Mouse (Mus musculus): ENCODE data around the gene Grid2. TPM values are rescaled to one million over a fixed set of nuclear protein-coding genes. Genes with fewer than 3 reads are reported as not detected.

The Grid2 gene
- polyA plus RNA-seq, 1 experiment from 2014 or later = 0.76 TPM

DNA sequence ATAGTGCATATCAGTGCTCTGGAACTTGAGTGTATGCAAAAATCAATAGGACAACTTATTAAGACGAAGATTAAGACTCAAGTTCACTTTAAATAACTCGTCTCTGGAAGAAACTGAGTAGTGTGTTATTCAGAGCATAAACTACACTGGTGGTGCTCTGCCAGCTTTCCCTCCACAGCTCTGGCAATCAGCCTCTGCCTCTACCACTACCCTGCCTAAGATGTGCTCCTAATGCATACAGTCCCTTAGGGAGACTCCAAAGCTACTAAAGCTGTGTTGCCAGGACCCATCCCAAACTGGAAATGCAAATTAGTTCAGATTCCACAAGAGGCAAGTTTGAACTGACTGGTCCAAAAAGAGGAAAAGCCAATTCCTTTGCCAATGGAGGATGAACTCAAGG, 1224.9 kb downstream of the Grid2 start:
- H3K27me3 ChIP-seq (ENCODE audit: control insufficient read depth, insufficient read depth, low read length) = no peaks in the 10 kb centered on the region
- H3K4me1 ChIP-seq (ENCODE audit: control insufficient read depth, insufficient read depth, low read length) = no peaks in the 10 kb centered on the region
- no peak for ATAC-seq (replicated peaks; ENCODE audit: insufficient number of reproducible peaks, low FRiP score, low TSS enrichment)
- no peak overlapping the region for H3K27ac ChIP-seq (ENCODE audit: low read depth, low read length)
- no peaks in the 10 kb centered on the region for H3K36me3 ChIP-seq (ENCODE audit: control insufficient read depth, insufficient read depth, low read length)
- no peak overlapping the region for H3K4me3 ChIP-seq (ENCODE audit: low read depth, low read length)
- no peak overlapping the region for H3K9ac ChIP-seq (ENCODE audit: low read depth, low read length)
- WGBS (ENCODE audit: insufficient replicate concordance) = 73% methylated on average over 2 of the region's 2 CpGs
- H3K9me3 ChIP-seq (replicated peaks; ENCODE audit: control insufficient read depth, low read length) = no peaks in the 10 kb centered on the region
- H3K4me2 ChIP-seq = no peak overlapping the region

DNA sequence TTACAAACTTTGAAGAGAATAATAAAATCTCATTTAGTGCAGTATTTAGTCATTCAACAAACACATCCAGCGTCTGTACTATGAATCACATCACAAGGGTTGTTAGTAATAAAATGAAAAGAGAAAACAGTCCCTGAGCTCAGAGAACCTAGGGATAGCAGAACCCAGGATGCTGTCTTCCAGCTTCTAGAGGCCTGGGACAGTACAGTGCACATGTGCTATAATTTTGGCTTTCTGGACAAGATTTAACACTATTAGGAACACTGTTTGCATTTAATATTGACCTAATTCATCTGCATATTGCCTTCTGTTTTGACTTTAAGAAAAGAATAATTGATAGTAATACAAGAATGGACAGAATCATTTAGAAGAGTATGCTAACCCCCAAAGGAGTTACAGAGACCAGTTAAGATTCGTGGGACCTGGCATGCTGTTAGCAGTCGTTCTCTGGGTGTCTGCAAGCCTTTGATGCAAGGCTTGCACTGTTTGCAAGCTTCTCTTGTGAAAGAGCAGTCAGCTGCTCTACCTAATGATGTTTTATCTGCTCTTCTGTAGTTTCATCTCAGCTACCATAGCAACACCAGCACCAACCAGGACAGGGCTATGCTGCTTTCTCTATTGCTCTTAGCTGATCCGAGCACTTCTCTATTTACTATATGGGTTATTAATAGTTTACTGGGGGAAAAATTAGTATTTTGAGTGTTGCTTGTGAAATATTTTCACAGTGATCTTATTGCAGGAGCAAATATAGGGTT, 1234.8 kb downstream of the Grid2 start:
- Histone ChIP-seq H3K27ac (ENCODE audit: low read depth, low read length) (no peak overlapping the region), H3K4me1 (ENCODE audit: control insufficient read depth, insufficient read depth, low read length) (no peaks in the 10 kb centered on the region), H3K36me3 (ENCODE audit: control insufficient read depth, insufficient read depth, low read length) (no peaks in the 10 kb centered on the region), H3K27me3 (ENCODE audit: control insufficient read depth, insufficient read depth, low read length) (no peaks in the 10 kb centered on the region), H3K4me3 (ENCODE audit: low read depth, low read length) (no peak overlapping the region), H3K4me2 (no peak overlapping the region), H3K9ac (ENCODE audit: low read depth, low read length) (no peak overlapping the region), H3K9me3 (replicated peaks; ENCODE audit: control insufficient read depth, low read length) (no peaks in the 10 kb centered on the region)
- 64% methylated on average over 4 of the region's 4 CpGs for WGBS (ENCODE audit: insufficient replicate concordance)
- ATAC-seq (replicated peaks; ENCODE audit: insufficient number of reproducible peaks, low FRiP score, low TSS enrichment) = no peak

DNA sequence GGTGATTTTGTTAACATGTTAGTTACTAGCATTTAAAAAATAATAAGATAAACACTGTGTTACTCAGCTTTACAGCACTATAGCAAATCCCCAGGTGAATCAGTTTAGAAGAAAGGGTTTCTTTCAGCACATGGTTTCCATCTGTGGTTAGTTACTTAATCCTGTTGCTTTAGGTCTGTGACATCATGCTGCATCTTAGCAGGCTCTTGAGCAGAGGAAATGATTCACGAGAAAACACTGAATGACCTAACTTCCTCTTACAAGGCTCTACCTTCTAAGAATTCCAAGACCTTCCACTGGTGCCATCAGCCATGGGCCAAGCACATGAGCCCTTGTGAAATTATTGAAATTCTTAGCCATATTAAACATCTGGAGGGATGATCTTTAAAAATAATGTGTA, 1248.7 kb downstream of the Grid2 start:
- no peaks in the 10 kb centered on the region for H3K27me3 ChIP-seq (ENCODE audit: control insufficient read depth, insufficient read depth, low read length)
- no peaks in the 10 kb centered on the region for H3K36me3 ChIP-seq (ENCODE audit: control insufficient read depth, insufficient read depth, low read length)
- H3K27ac ChIP-seq (ENCODE audit: low read depth, low read length) = no peak overlapping the region
- no peak overlapping the region for H3K4me2 ChIP-seq
- no peak for ATAC-seq (replicated peaks; ENCODE audit: insufficient number of reproducible peaks, low FRiP score, low TSS enrichment)
- H3K4me3 ChIP-seq (ENCODE audit: low read depth, low read length) = no peak overlapping the region
- H3K4me1 ChIP-seq (ENCODE audit: control insufficient read depth, insufficient read depth, low read length) = no peaks in the 10 kb centered on the region
- no peak overlapping the region for H3K9ac ChIP-seq (ENCODE audit: low read depth, low read length)
- no peaks in the 10 kb centered on the region for H3K9me3 ChIP-seq (replicated peaks; ENCODE audit: control insufficient read depth, low read length)
- 32% methylated on average over 1 of the region's 1 CpGs for WGBS (ENCODE audit: insufficient replicate concordance)

- H3K9ac ChIP-seq (ENCODE audit: low read depth, low read length) = no peak overlapping the region
Observed at GRCm38 (mm10) chr6:64542168-64542567, 1286.5 kb downstream of the Grid2 start.

DNA sequence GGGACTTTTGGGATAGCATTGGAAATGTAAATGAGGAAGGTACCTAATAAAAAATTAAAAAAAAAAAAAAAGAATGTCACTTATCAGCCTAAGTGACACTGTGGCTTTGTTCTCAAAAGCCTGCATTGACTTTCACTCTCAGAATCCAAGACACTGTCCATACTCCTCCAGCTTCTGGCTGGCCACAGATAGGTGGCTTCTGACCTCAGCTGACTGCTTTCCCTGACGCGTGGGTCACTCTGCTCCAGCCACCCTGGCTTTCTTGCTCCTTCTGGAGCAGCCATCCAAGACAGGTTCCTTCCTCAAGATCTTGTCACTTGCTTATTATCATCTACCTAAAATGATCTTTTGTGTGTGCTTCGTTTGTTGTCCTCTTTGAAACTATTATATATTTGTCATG, 1298.0 kb downstream of the Grid2 start:
- H3K9ac ChIP-seq (ENCODE audit: low read depth, low read length) = no peak overlapping the region
- no peaks in the 10 kb centered on the region for H3K36me3 ChIP-seq (ENCODE audit: control insufficient read depth, insufficient read depth, low read length)
- no peak overlapping the region for H3K27ac ChIP-seq (ENCODE audit: low read depth, low read length)
- H3K4me2 ChIP-seq = no peak overlapping the region
- ATAC-seq (replicated peaks; ENCODE audit: insufficient number of reproducible peaks, low FRiP score, low TSS enrichment) = no peak
- H3K4me3 ChIP-seq (ENCODE audit: low read depth, low read length) = no peak overlapping the region
- WGBS (ENCODE audit: insufficient replicate concordance) = 76% methylated on average over 3 of the region's 3 CpGs
- H3K4me1 ChIP-seq (ENCODE audit: control insufficient read depth, insufficient read depth, low read length) = no peaks in the 10 kb centered on the region
- no peaks in the 10 kb centered on the region for H3K27me3 ChIP-seq (ENCODE audit: control insufficient read depth, insufficient read depth, low read length)
- no peaks in the 10 kb centered on the region for H3K9me3 ChIP-seq (replicated peaks; ENCODE audit: control insufficient read depth, low read length)

More at GRCm38 (mm10) chr6:64542168-64542567, 1286.5 kb downstream of the Grid2 start:
- H3K4me3 ChIP-seq (ENCODE audit: low read depth, low read length) = no peak overlapping the region
- no peak overlapping the region for H3K27ac ChIP-seq (ENCODE audit: low read depth, low read length)
- no peak overlapping the region for H3K4me2 ChIP-seq
- 74% methylated on average over 3 of the region's 3 CpGs for WGBS (ENCODE audit: insufficient replicate concordance)
- H3K27me3 ChIP-seq (ENCODE audit: control insufficient read depth, insufficient read depth, low read length) = no peaks in the 10 kb centered on the region
- no peaks in the 10 kb centered on the region for H3K9me3 ChIP-seq (replicated peaks; ENCODE audit: control insufficient read depth, low read length)
- ATAC-seq (replicated peaks; ENCODE audit: insufficient number of reproducible peaks, low FRiP score, low TSS enrichment) = no peak
- no peaks in the 10 kb centered on the region for H3K4me1 ChIP-seq (ENCODE audit: control insufficient read depth, insufficient read depth, low read length)
- no peaks in the 10 kb centered on the region for H3K36me3 ChIP-seq (ENCODE audit: control insufficient read depth, insufficient read depth, low read length)

- Histone ChIP-seq H3K4me2 (no peak overlapping the region), H3K9ac (ENCODE audit: low read depth, low read length) (no peak overlapping the region), H3K4me1 (ENCODE audit: control insufficient read depth, insufficient read depth, low read length) (no peaks in the 10 kb centered on the region), H3K4me3 (ENCODE audit: low read depth, low read length) (no peak overlapping the region), H3K36me3 (ENCODE audit: control insufficient read depth, insufficient read depth, low read length) (no peaks in the 10 kb centered on the region), H3K27me3 (ENCODE audit: control insufficient read depth, insufficient read depth, low read length) (no peaks in the 10 kb centered on the region), H3K9me3 (replicated peaks; ENCODE audit: control insufficient read depth, low read length) (no peaks in the 10 kb centered on the region), H3K27ac (ENCODE audit: low read depth, low read length) (no peak overlapping the region)
- WGBS (ENCODE audit: insufficient replicate concordance) = 81% methylated on average over 4 of the region's 4 CpGs
- ATAC-seq (replicated peaks; ENCODE audit: insufficient number of reproducible peaks, low FRiP score, low TSS enrichment) = no peak
Observed at GRCm38 (mm10) chr6:64555220-64555619, 1299.5 kb downstream of the Grid2 start.

DNA sequence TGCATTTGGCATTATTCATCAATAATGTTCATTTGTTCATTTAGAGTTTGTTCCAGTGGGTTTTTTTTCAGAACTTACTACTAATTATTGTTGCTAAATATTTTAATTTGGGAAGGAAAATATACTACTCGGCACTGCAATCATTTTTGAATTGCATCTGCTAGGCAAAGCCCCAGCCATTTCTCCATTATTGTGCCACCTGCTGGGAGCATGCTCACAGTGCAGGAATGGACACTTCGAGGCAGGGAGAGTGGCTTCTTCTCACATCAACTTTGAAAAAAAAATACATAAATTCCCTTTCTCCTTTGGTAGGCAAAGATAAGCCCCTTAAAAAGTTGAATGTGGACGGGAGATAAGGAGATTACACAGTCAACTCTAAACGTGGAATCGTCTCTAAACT, 1312.9 kb downstream of the Grid2 start:
- Histone ChIP-seq H3K4me2 (no peak overlapping the region), H3K27me3 (ENCODE audit: control insufficient read depth, insufficient read depth, low read length) (no peaks in the 10 kb centered on the region), H3K36me3 (ENCODE audit: control insufficient read depth, insufficient read depth, low read length) (no peaks in the 10 kb centered on the region), H3K27ac (ENCODE audit: low read depth, low read length) (no peak overlapping the region), H3K4me3 (ENCODE audit: low read depth, low read length) (no peak overlapping the region), H3K9me3 (replicated peaks; ENCODE audit: control insufficient read depth, low read length) (no peaks in the 10 kb centered on the region), H3K9ac (ENCODE audit: low read depth, low read length) (no peak overlapping the region), H3K4me1 (ENCODE audit: control insufficient read depth, insufficient read depth, low read length) (no peaks in the 10 kb centered on the region)
- WGBS (ENCODE audit: insufficient replicate concordance) = 49% methylated on average over 5 of the region's 5 CpGs
- ATAC-seq (replicated peaks; ENCODE audit: insufficient number of reproducible peaks, low FRiP score, low TSS enrichment) = no peak

- Histone ChIP-seq H3K27ac (ENCODE audit: low read depth, low read length) (no peak overlapping the region), H3K36me3 (ENCODE audit: control insufficient read depth, insufficient read depth, low read length) (no peaks in the 10 kb centered on the region), H3K4me1 (ENCODE audit: control insufficient read depth, insufficient read depth, low read length) (no peaks in the 10 kb centered on the region), H3K9ac (ENCODE audit: low read depth, low read length) (no peak overlapping the region), H3K4me3 (ENCODE audit: low read depth, low read length) (no peak overlapping the region), H3K9me3 (replicated peaks; ENCODE audit: control insufficient read depth, low read length) (no peaks in the 10 kb centered on the region), H3K27me3 (ENCODE audit: control insufficient read depth, insufficient read depth, low read length) (no peaks in the 10 kb centered on the region), H3K4me2 (no peak overlapping the region)
- WGBS (ENCODE audit: insufficient replicate concordance) = 68% methylated on average over 3 of the region's 3 CpGs
- ATAC-seq (replicated peaks; ENCODE audit: insufficient number of reproducible peaks, low FRiP score, low TSS enrichment) = no peak
Observed at GRCm38 (mm10) chr6:64581338-64581737, 1325.7 kb downstream of the Grid2 start.

All from heart, embryonic 11.5 days (tissue).